Mouse (Mus musculus): ENCODE data around the gene Samd10. TPM values are rescaled to one million over a fixed set of nuclear protein-coding genes. Genes with fewer than 3 reads are reported as not detected.
A peak's percentile ranks its signal among the peaks of the same experiment; 100 is the strongest.

The Samd10 gene
- polyA plus RNA-seq, 1 experiment from 2014 or later = 12.4 TPM

GRCm38 (mm10) chr2:181574921-181575545 is 24.0 kb downstream of the Samd10 start:
- 93% methylated on average over 7 of the region's 7 CpGs for WGBS
- ATAC-seq (ENCODE audit: insufficient number of reproducible peaks, low FRiP score) = no peak
- no peak overlapping the region for H3K4me2 ChIP-seq
- H3K27ac ChIP-seq (ENCODE audit: poor library complexity, severe bottlenecking) = no peak overlapping the region
- no peaks in the 10 kb centered on the region for H3K9me3 ChIP-seq (replicated peaks)
- no peak overlapping the region for H3K4me3 ChIP-seq
- no peak overlapping the region for H3K9ac ChIP-seq
- no peaks in the 10 kb centered on the region for H3K27me3 ChIP-seq (replicated peaks)
- peaks cover 42% of the 10 kb centered on the region for H3K4me1 ChIP-seq (replicated peaks)
- H3K36me3 ChIP-seq = peaks cover 36% of the 10 kb centered on the region

GRCm38 (mm10) chr2:181573961-181574360 is 25.1 kb downstream of the Samd10 start:
- Histone ChIP-seq H3K4me2 (no peak overlapping the region), H3K4me1 (replicated peaks) (peaks cover 31% of the 10 kb centered on the region), H3K4me3 (no peak overlapping the region), H3K9me3 (replicated peaks) (no peaks in the 10 kb centered on the region), H3K36me3 (peaks cover 41% of the 10 kb centered on the region), H3K27ac (ENCODE audit: poor library complexity, severe bottlenecking) (no peak overlapping the region), H3K9ac (no peak overlapping the region), H3K27me3 (replicated peaks) (no peaks in the 10 kb centered on the region)
- WGBS = 86% methylated on average over 9 of the region's 9 CpGs
- no peak for ATAC-seq (ENCODE audit: insufficient number of reproducible peaks, low FRiP score)

GRCm38 (mm10) chr2:181572921-181573920 is 25.8 kb downstream of the Samd10 start:
- H3K4me3 ChIP-seq = no peak overlapping the region
- H3K4me2 ChIP-seq = no peak overlapping the region
- H3K27ac ChIP-seq (ENCODE audit: poor library complexity, severe bottlenecking) = no peak overlapping the region
- 87% methylated on average over 15 of the region's 15 CpGs for WGBS
- no peaks in the 10 kb centered on the region for H3K27me3 ChIP-seq (replicated peaks)
- ATAC-seq (ENCODE audit: insufficient number of reproducible peaks, low FRiP score) = no peak
- no peak overlapping the region for H3K9ac ChIP-seq
- H3K4me1 ChIP-seq (replicated peaks) = peaks cover 24% of the 10 kb centered on the region
- H3K9me3 ChIP-seq (replicated peaks) = no peaks in the 10 kb centered on the region
- H3K36me3 ChIP-seq = peaks cover 41% of the 10 kb centered on the region

GRCm38 (mm10) chr2:181571941-181572670 is 26.9 kb downstream of the Samd10 start:
- Histone ChIP-seq H3K4me2 (no peak overlapping the region), H3K36me3 (peaks cover 41% of the 10 kb centered on the region), H3K4me3 (no peak overlapping the region), H3K27ac (ENCODE audit: poor library complexity, severe bottlenecking) (no peak overlapping the region), H3K9ac (no peak overlapping the region), H3K4me1 (replicated peaks) (peaks cover 13% of the 10 kb centered on the region), H3K9me3 (replicated peaks) (no peaks in the 10 kb centered on the region), H3K27me3 (replicated peaks) (no peaks in the 10 kb centered on the region)
- 89% methylated on average over 11 of the region's 11 CpGs for WGBS
- no peak for ATAC-seq (ENCODE audit: insufficient number of reproducible peaks, low FRiP score)

- Histone ChIP-seq H3K4me2 (no peak overlapping the region), H3K36me3 (peaks cover 41% of the 10 kb centered on the region), H3K9ac (peak overlapping the region; percentile 42; the same call in 1 of the 2 replicates), H3K4me3 (no peak overlapping the region), H3K4me1 (replicated peaks) (peaks cover 8% of the 10 kb centered on the region), H3K27me3 (replicated peaks) (no peaks in the 10 kb centered on the region), H3K9me3 (replicated peaks) (no peaks in the 10 kb centered on the region), H3K27ac (ENCODE audit: poor library complexity, severe bottlenecking) (no peak overlapping the region)
- 66% methylated on average over 6 of the region's 6 CpGs for WGBS
- no peak for ATAC-seq (ENCODE audit: insufficient number of reproducible peaks, low FRiP score)
These were observed 28.0 kb downstream of the Samd10 start for GRCm38 (mm10) chr2:181570921-181571595.

GRCm38 (mm10) chr2:181570375-181570774 is 28.6 kb downstream of the Samd10 start:
- H3K27ac ChIP-seq (ENCODE audit: poor library complexity, severe bottlenecking) = no peak overlapping the region
- no peak overlapping the region for H3K9ac ChIP-seq
- ATAC-seq (ENCODE audit: insufficient number of reproducible peaks, low FRiP score) = no peak
- peaks cover 44% of the 10 kb centered on the region for H3K36me3 ChIP-seq
- peaks cover 8% of the 10 kb centered on the region for H3K4me1 ChIP-seq (replicated peaks)
- H3K27me3 ChIP-seq (replicated peaks) = no peaks in the 10 kb centered on the region
- H3K4me3 ChIP-seq = no peak overlapping the region
- 0 out of 2 replicates have a peak, but pooled peaks cover 3% of the 10 kb centered on the region for H3K9me3 ChIP-seq (replicated peaks)
- WGBS = 81% methylated on average over 8 of the region's 8 CpGs
- no peak overlapping the region for H3K4me2 ChIP-seq

- Histone ChIP-seq H3K4me2 (no peak overlapping the region), H3K9ac (no peak overlapping the region), H3K36me3 (peaks cover 41% of the 10 kb centered on the region), H3K9me3 (replicated peaks) (0 out of 2 replicates have a peak, but pooled peaks cover 3% of the 10 kb centered on the region), H3K27ac (ENCODE audit: poor library complexity, severe bottlenecking) (no peak overlapping the region), H3K4me1 (replicated peaks) (peaks cover 8% of the 10 kb centered on the region), H3K4me3 (no peak overlapping the region), H3K27me3 (replicated peaks) (no peaks in the 10 kb centered on the region)
- ATAC-seq (ENCODE audit: insufficient number of reproducible peaks, low FRiP score) = no peak
- WGBS = 92% methylated on average over 10 of the region's 10 CpGs
These were observed 29.2 kb downstream of the Samd10 start for GRCm38 (mm10) chr2:181569856-181570255.

GRCm38 (mm10) chr2:181568272-181569008 is 30.6 kb downstream of the Samd10 start:
- 57% methylated on average over 7 of the region's 7 CpGs for WGBS
- no peak for ATAC-seq (ENCODE audit: insufficient number of reproducible peaks, low FRiP score)
- peaks cover 27% of the 10 kb centered on the region for H3K36me3 ChIP-seq

GRCm38 (mm10) chr2:181567338-181567737 is 31.7 kb downstream of the Samd10 start:
- Histone ChIP-seq H3K27ac (ENCODE audit: poor library complexity, severe bottlenecking) (no peak overlapping the region), H3K4me3 (no peak overlapping the region), H3K9me3 (replicated peaks) (0 out of 2 replicates have a peak, but pooled peaks cover 3% of the 10 kb centered on the region), H3K27me3 (replicated peaks) (no peaks in the 10 kb centered on the region), H3K36me3 (peaks cover 16% of the 10 kb centered on the region), H3K9ac (no peak overlapping the region), H3K4me1 (replicated peaks) (peaks cover 8% of the 10 kb centered on the region), H3K4me2 (no peak overlapping the region)
- ATAC-seq (ENCODE audit: insufficient number of reproducible peaks, low FRiP score) = no peak
- WGBS = 76% methylated on average over 3 of the region's 3 CpGs

More at GRCm38 (mm10) chr2:181568272-181569008, 30.6 kb downstream of the Samd10 start:
- H3K9me3 ChIP-seq (replicated peaks) = 0 out of 2 replicates have a peak, but pooled peaks cover 3% of the 10 kb centered on the region
- no peak overlapping the region for H3K9ac ChIP-seq
- no peak overlapping the region for H3K4me2 ChIP-seq
- no peak overlapping the region for H3K4me3 ChIP-seq
- no peak overlapping the region for H3K27ac ChIP-seq (ENCODE audit: poor library complexity, severe bottlenecking)
- no peaks in the 10 kb centered on the region for H3K27me3 ChIP-seq (replicated peaks)
- H3K4me1 ChIP-seq (replicated peaks) = peaks cover 8% of the 10 kb centered on the region

- Histone ChIP-seq H3K36me3 (peaks cover 55% of the 10 kb centered on the region), H3K4me2 (no peak overlapping the region), H3K4me1 (replicated peaks) (no peaks in the 10 kb centered on the region), H3K9ac (no peak overlapping the region), H3K9me3 (replicated peaks) (no peaks in the 10 kb centered on the region), H3K27me3 (replicated peaks) (no peaks in the 10 kb centered on the region), H3K27ac (ENCODE audit: poor library complexity, severe bottlenecking) (no peak overlapping the region), H3K4me3 (no peak overlapping the region)
- no peak for ATAC-seq (ENCODE audit: insufficient number of reproducible peaks, low FRiP score)
These were observed 45.2 kb downstream of the Samd10 start for GRCm38 (mm10) chr2:181553772-181554171.

Measured in heart, embryonic 12.5 days (tissue).